Mouse (Mus musculus): ENCODE measurements at regions not wholly inside any gene's neighbourhood (a gene's known extent, or its start where the extent isn't known, plus 50 kb on each side); places are given as distances from the start of the nearest gene placed in this dataset.
"Not testable (repeated sequence)": the region's sequence is repeated elsewhere in the genome, so short reads cannot be mapped to it uniquely, and the experiment has no call there.

DNA sequence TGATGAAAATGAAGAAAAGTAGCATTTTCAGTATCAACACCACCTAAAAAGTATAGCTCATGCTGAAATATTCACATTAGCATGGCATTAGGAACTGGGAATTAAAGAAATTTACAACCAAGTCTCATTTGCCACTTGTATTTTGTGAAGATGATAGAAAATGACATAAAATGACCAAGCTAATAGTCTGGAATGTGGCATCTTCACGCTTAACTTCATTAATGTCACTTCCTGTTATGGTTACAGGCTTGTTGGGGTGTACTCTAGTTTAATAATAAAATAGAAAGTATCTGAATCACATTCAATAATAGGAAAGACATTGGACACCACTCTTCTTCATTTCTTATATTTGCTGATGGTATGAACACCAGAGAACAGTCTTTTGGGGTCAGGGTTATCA, 167.1 kb downstream of the Pcdh17 start:
- no peak for DNase-seq (ENCODE audit: low spot score in 2 of 2)

DNA sequence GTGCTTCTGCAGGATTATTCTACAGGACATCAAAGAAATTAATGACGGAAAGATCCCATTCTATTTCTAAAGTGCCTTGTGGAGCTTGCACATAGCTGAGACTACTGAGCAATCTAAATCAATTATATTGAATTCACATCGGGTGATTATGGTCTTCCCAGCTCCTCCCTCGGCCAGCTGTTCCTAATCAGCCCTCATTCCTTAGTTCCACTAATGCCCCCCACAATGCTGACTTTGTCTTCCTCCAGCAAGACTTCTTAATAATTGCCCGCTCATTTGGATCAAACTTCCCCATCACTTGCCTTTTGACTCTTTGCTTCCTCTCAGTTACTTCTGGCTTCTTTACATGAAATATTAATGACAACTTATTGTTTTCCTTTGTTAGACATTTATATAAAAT, 169.2 kb downstream of the Pcdh17 start:
- no peak for DNase-seq (ENCODE audit: low spot score in 2 of 2)

DNA sequence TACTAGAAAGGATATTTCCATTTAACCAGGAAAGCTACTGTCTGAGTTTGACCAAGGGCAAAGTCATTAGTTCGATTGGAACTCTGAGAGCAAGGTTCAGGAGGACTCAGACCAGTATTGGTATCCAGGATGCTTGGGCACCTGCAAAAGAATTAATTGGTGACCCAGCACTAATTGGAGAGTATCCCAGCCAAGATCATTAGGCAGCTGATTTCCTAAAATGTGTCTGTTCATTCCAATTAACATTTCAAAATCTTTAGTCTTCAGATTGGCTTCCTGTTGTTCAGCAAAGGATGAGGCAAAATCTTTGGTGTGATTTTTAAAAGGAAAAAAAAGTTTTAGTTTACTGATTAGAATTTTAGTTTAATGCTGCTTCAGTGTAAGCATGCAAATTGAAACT, 201.7 kb downstream of the Pcdh17 start:
- peak in 1 of 2 experiments; percentile 2 for DNase-seq (ENCODE audit: low spot score in 2 of 2)

DNA sequence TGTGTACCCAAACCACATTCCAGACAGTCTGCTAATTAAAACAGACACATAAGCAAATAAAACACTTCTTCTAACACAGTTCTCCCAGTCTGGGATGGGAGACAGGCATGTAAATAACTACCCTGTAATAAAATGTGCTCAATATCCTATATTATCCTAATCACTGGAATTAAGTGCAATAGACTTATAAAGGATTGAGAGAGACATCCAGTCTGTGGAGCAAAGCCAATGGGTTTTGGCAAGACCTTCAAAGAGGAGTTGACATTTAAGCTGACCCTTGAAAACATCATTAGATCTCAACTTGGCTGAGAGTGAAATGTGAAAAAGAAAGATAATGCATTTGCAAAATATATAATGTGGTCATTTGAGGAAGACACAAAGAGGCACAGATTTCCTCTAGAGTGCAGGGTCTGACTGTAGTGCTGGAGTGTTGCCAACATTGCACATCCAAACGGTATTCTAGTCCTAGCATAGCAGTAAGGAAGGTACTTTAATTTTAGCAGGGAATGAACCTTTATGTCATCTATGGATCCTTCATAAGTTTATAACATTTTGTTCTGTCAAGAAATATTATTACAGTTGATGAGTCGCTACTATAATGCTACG, 202.7 kb downstream of the Pcdh17 start:
- DNase-seq (ENCODE audit: low spot score in 2 of 2), result no peak

DNA sequence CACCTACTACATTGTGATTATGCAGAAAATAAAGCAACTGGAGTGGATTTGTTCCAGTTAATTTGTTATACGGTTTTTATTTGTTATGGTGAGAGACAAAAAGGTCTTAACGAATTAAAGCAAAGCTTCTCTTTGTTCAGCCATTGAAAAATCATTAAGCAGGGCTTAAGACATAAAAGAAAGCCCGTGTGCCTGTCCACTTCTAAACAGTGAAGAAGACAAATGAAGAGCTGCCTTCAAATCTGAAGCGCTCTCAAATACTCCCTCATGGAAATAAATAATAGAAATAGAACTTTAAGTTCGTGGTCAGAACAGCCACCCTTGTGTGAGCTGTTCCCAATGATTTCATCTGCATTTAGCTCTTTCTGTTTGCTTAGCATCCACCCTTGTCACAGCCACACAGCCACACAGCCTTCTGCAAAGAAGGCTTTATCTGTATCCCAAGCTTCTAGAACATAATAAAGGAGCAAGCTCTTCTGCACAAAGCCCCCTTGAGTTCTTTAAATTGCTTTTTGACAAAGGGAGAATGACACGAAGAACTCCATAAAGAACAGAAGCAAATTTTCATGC, 215.9 kb downstream of the Pcdh17 start:
- DNase-seq (ENCODE audit: low spot score in 2 of 2), result no peak

DNA sequence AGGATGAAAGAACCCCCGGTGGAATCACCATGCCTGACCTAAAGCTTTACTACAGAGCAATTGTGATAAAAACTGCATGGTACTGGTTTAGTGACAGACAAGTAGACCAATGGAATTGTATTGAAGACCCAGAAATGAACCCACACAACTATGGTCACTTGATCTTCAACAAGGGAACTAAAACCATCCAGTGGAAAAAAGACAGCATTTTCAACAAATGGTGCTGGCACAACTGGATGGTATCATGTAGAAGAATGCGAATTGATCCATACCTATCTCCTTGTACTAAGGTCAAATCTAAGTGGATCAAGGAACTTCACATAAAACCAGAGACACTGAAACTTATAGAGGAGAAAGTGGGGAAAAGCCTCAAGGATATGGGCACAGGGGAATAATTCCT, 224.3 kb downstream of the Pcdh17 start:
- DNase-seq (ENCODE audit: low spot score in 2 of 2), result not testable (repeated sequence)

DNA sequence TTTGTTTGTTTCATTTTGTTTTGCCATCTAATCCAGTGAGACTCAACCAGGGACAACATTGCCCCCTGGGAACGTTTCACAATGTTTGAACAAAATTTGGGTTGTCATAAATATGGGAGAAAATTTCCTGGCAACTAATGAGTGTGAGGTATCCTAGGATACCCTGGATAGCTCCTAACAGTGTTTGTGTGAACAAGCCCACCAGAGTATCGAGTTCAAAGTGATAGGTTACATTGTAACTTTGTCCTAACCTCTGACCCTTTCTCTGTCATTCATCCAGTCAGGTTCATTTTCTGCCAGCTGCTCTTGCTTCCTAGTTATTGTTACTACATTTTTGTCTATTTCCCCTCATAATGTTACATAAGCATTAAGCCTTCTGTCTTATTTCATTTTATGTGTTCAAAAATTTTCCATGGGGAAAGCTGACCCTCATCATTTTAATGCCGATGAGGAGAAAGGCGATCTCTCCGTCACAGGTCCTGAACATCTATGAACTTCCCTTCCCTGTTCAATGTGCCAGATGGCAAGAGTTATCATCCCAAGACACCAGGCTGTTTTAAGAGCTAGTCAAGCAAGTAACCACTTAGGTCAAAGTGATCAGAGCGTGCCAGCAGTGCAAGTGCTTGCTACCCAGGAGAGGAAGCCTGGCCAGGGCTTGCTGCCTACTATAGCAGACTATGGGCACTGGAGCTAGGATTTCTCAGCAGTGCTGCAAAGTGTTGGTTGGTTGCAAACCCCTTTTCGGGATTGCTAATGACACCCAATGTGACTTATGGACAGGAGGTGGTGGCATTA, 228.5 kb downstream of the Pcdh17 start:
- no peak for DNase-seq (ENCODE audit: low spot score in 2 of 2)

DNA sequence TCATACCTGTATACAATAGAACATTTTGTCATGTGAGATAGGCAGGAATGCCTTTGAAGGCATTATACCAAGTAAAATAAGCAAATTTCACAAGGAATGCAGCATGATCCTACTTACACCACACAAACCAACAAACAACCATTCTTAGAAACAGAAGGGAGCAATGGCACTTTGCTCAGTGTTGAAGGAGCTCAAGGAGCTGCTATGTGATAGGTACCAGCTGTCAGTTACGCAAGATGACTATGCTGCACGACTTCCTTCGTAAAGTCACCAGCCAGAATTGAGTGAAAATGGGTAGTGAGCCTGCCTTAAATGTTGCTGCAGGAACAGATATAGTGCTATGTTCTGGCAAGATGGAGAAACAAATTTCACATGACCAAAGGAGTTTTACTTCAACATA, 243.5 kb downstream of the Pcdh17 start:
- DNase-seq (ENCODE audit: low spot score in 2 of 2), result no peak

DNA sequence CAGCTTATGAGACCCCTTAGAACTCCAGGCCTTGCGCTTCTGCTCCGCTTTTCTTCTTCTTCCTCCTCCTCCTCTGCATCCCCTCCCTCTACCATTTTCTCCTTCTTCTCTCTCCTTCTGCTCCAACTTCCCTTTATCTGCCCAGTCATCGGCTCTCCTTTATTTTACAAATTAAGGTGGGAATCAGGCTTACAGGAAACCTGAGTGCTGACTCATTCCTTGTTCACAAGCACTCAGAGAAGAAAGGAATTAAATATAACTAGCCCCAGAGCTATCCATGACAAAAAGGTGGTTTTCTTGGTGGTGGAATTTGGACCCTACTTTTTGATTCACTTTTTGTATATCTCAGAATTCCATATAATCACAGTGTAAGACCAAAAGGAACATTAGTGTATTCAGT, 247.4 kb downstream of the Pcdh17 start:
- no peak for DNase-seq (ENCODE audit: low spot score in 2 of 2)
